Mouse (Mus musculus) spleen, postnatal 36 days (tissue): ENCODE results near the gene Psmd1.
A peak's percentile ranks its signal among the peaks of the same experiment; 100 is the strongest.

Experiments
- DNase-seq, 2 experiments: peaks; one replicate each; pipeline ENCODE4 v3.0.0; 2022; ENCODE audit warnings: low spot score in 2 of 2, mixed read lengths in 1 of 2

The Psmd1 gene

GRCm38 (mm10) chr1:86058856-86059769, 5.1 kb upstream of the Psmd1 start:
- peak; percentile 82 to 87 for DNase-seq

DNA sequence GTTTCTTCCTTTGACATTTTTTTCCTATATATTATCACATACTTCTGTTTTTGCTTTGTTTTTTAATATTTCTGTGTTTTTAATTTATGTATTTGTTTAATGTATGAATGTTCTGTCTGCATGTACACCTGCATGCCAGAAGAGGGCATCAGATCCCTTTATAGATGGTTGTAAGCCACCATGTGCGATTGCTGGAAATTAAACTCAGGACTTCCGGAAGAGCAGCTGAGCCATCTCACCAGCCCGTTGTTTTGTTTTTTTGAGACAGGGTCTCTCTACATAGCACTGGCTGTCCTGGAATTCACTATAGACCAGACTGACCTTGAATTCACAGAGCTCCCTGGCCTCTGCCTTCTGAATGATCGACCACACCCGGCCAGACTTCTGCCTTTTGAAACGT, 1.7 kb upstream of the Psmd1 start:
- no peak for DNase-seq

- no peak for DNase-seq
These were observed 12.4 kb downstream of the Psmd1 start for GRCm38 (mm10) chr1:86076565-86076964.

GRCm38 (mm10) chr1:86094413-86094812, 30.2 kb downstream of the Psmd1 start:
- no peak for DNase-seq

DNA sequence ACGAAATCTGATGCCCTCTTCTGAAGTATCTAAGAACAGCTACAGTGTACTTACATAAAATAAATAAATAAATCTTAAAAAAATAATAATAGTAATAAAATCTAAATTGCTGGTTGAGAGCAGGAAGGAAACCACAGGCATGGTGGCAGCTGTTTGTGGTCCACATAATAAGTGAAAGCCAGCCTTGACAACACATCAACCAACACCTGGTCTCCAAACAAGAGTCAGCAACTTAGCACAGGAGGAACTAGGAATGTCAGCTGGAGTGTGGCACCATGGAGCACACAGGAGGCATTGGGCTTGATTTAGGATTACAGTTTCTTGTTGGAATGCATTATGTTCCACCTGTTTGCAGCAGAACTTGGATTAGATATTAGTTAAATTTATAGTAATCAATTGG, 40.9 kb downstream of the Psmd1 start:
- DNase-seq, result no peak

DNA sequence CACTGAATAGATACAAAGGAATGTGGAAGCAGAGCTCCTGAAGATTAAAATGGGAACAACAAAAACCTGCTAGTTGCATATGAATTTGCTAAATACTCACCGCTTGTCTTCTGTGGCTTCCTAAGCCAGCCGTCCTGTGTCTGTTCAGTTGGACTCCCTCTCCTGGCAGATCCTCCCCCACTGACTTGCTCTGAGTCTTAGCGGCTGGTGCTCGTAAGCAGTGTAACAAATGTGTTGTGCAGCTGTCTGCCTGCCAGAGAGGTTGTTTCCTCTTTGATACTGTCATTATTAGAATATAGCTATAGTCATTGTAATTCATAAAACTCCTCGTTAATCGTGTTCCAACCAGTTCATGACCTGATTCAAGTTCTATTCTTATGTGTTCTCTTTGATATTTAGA, 47.6 kb downstream of the Psmd1 start, which contains the start of gene Htr2b:
TSS of gene Htr2b (minus strand) at position 192 of the 400 bp plus-strand sequence.
- DNase-seq, result peak in 1 of 2 experiments; percentile 2

DNA sequence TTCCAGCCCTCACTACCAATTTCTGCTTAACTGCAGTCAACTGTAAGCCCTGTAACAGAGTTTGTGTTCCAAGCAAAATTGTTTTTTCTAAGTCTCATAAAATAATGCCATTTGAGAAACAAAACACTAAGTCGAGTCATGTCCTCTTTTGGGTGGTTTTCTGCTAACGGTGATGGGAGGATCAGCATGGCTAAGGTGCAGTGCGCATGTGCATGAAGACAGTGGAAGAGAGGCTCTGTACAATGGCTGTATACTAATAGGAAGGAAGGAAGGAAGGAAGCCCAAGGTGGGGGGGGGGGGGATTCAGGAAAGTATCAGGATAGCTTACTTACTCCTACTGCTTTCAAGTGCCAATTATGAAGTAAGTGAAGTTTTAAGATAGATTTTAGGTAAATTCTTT, 50.0 kb downstream of the Psmd1 start:
- no peak for DNase-seq

DNA sequence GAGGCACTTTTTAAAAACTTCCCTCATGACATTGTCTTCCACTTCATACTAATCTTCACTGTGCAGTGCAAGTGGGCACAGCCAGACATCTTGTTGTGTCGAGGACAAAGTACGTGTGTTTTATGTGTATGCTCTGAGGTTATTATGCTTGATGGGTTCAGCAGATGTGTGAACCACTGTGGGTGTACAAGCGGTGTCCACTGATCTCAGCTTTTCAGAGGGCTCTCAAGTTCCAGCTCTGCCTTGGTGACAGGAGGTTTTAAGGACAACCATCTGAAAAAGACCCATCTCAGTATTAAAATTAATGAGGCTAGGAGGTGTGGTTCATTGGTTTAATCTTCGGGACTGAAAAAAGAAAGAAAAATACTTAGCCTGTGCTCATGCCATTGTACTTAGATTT, 55.4 kb downstream of the Psmd1 start:
- DNase-seq, result no peak

DNA sequence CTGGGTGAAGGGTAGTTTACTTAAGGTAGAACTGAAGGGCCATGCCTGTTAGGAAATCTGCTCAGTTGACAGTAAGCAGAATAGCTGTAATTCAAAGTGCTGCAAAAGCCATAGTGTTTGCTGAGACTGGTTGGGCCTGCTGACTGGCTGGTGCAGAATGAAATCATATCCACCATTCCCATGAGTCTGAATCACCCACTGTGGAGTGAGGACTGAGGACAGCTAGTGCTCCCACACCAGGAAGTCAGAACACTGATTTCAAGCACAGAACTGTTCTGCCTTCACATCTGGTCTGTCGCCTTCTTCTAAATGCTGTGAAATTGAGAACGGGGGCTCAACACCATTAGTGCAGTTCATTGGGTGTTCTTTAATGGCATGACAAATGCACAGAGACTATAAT, 61.8 kb downstream of the Psmd1 start:
- DNase-seq, result no peak

GRCm38 (mm10) chr1:86133337-86133736, 69.2 kb downstream of the Psmd1 start, which contains the start of gene Gm21972:
TSS of gene Gm21972 (plus strand) at chr1:86133637.
- no peak for DNase-seq

DNA sequence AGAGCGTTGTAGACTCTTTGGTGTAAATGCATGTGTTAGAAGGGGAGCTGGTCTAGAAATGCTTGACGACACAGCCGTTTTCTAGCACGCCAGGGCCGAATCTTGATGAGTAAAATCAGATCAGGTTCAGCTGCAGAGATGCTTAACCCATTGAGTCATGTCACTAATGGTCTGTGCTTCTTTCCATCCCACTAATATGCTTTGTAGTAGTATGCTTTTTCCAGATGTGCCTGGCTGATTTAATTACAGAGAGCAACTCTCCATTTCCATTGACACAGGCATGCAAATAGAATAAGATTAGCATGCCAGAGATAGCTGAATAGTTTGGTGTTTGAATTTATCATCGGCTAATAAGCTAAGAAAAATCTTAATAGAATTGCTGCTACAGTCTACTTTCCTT, 71.1 kb downstream of the Psmd1 start:
- DNase-seq, result no peak

DNA sequence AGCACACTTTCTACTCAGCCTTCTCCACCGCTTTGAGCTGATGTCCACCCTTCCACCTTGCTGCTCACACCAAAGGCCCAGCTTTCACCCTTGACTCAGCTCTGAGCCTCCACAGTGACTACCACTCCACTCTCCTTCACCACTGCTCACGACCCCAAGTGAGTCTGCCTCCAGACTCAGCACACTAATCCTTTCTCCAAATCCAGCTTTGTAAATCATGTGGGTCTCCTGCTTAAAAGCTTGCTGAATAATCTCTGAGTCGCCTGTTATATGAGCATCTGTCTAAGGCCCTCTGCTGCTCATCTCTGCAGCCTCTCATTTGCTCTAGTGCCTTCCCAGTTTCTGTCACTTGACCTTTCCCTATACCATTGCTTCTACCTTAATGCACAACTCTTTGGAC, 76.9 kb downstream of the Psmd1 start:
- DNase-seq, result no peak

DNA sequence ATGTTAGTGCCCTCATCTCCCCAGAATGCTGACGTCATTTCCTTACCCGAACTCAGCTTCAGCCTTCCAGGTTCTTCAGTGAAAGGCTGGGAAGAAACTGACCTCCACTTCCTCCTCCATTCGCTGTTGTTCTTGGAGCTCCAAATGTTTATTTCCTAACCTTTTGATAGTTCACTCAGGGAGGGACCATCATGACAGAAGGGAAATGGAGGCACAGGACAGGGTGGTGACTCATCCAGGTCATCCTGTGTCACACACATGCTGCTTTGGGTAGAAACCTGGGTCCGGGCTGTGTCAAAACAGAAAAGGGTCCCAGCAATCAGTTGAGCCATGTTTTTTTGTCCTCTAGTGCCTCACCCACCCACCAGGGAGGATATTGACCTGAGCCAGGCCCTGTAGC, 79.0 kb downstream of the Psmd1 start:
- DNase-seq, result no peak

DNA sequence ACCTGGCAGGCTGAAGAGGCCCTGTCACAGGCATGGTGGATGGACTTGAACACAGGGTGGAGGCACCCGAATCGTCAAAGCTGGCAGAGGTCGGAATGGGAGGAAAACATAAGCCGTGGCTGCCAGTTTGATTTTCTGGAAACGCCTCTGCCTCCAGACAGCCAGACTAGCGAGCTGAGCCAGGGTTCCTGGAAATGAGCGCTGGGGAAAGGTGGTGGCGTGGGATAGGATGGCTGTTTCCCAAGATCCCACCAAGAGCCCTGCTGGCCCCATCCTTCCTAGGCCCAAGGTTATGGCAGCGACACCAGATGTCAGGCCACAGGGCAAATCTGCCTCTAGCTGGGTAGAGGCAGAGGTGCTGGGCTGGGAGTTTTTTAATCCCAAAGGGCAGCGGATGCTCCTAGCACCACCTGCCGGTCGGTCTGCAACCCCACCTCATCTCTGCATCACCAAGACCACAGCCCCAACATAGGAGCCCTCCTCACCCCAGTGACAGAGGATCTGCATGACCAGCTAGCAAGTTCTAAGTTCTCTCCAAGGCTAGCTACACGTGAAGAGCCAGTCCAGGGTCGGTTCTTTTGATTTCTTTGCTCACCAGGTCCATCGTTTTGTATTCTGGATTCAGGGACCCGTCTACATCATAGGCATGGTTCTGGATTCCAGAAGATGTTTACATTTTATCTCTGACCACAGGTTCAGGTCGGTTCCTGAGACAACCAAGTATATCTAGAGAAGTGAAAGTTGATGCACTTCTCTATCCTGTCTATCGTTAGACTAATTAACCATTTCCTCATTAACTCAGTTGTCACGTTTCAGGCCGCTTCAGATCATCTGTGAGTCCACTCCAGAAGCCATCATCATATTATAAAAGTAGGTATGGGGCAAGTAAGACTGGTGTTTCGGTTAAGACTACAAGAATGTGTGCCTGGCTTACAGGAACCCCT, 80.1 kb downstream of the Psmd1 start:
- DNase-seq, result peak; percentile 15 to 25

DNA sequence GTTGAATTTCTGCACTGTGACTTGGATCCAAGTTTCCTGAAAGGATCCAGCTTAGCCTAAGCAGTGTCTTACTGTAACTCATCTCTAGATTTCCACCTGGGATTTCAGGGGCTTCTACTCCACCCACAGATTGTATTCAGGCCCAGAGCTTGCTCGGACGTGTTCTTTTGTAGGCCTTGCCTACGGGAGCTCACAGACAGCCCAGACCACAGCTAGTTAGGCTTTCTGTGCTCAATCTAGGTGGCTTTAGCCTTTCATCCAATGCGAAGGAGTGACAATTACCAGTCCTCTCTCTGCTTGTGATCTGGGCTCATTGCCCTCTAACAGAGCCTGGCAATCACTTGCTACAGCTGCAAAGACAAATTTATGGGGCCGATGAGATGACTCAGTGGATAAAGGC, 82.1 kb downstream of the Psmd1 start:
- no peak for DNase-seq

GRCm38 (mm10) chr1:86147557-86147956, 83.4 kb downstream of the Psmd1 start:
- no peak for DNase-seq

DNA sequence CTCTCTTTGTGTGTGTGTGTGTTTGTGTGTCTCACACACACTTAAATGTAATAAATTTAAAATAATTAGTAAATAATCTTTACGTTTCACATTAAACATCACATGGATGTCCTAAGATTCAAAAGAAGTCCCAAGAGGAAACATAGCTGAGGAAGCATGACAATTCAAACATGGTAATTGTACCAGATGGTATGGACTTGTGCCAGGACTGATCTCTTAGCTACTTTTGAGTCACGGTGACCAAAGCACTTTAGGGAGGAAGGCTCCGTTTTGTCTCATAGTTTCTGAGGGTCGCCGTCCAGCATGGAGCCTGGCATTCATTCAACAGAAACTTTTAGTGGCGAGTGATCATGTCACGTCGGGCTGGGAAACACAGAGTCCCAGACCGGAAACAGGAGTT, 84.0 kb downstream of the Psmd1 start:
- DNase-seq, result no peak

GRCm38 (mm10) chr1:86150929-86151328, 86.7 kb downstream of the Psmd1 start:
- no peak for DNase-seq

- no peak for DNase-seq
These were observed 87.2 kb downstream of the Psmd1 start for GRCm38 (mm10) chr1:86151376-86151775.

GRCm38 (mm10) chr1:86152618-86153017, 88.4 kb downstream of the Psmd1 start:
- DNase-seq, result no peak

DNA sequence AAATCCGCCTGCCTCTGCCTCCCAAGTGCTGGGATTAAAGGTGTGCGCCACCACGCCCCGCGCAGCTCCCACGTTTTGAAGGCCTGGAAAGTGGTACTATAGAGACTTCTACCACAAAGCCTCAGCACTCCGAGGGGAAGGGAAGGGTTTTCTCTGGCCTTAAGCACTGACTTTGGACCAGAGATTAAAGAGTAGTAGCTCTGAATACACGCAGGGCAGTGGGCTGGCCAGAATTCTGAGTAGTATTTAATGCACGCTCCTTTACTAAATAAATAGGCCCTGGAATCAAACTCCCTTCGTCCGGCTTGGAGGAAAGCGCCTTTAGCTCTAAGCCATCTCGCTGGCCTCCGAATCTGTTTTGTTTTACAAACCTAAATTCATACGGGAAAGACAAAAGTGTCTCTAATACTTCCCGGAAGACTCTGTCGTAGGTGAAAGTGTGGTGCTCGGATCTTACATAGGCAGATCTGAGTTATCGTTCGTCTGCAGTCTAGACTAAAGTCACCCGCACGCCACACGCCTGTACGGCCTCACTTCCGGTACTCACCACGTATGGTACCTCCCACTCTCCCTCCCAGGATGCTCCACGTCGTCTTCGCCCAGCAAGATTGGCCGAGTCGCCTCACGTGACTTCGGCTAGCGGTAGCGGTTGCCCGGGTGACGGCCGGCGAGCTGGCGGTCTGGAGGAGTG, 90.1 kb downstream of the Psmd1 start, which contains the start of gene Armc9:
TSS of gene Armc9 (plus strand) at position 648 of the 691 bp plus-strand sequence.
- peak; percentile 96 to 97 for DNase-seq

- DNase-seq, result no peak
These were observed 90.6 kb downstream of the Psmd1 start for GRCm38 (mm10) chr1:86154824-86155164.
